Mouse (Mus musculus) adrenal gland, adult (tissue): ENCODE data around the gene Bend3.

Experiments
- DNase-seq, 2 experiments: peaks; one replicate each; pipeline ENCODE4 v3.0.0; 2022 to 2023; ENCODE audit warnings: low spot score in 1 of 2; ENCODE audit not compliant: inconsistent age in 2 of 2

Bend3 gene

DNA sequence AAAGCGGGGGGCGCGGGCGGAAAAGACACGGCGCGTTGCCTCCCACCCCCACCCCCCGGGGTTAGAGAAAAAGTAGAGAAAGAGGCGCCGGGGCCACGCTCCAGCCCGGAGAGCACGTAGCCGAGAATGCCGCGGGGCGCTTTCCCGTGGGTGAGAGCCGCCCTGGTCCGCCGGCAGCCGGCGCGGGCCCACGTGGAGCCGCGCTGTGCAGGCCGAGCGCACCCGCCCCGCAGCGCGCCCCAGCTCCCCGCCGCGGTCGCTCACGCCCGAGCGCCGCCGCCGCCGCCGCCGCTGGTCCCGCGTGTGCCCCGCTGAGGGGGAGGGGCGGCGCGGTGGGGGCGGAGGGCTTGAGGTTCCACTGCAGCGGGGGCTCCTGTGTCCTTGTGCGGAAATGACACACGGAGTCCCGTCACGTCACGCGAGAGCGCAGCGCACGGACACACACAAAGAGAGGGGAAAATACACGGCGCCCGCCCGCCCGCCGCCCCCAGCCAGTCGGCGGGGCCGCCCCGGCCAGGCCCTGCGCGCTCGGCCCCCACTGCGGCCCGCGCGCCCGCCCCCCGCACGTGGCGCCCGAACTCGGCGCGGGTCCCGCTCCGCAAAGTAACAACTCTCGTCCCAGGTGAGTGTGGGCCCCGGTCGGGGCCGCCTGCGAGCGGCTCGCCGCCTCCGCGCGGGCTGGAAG lies at the start of gene Bend3:
Gene Bend3, plus strand, starts transcription at position 81 of the 685 bp plus-strand sequence.
- DNase-seq = peak in 1 of 2 experiments; percentile 67

DNA sequence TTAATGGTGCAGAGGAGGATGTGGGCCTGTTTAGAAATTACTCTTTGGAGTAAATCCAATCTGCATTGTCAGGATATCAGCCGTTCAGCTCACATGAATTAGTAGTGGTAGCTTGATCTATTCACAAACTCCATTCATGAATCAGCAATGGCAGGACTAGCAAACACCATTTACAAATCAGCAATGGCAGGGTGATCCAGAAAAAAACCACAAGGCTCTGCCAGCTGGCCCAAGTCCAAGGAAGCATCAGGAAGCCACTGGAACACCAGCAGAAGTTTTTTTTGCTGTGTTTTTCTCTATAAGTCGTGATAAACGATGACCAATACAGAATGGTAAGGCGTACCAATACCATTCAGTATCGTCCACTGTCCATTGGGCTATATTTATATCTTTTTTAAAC lies 48.0 kb upstream of the Bend3 start:
- no peak for DNase-seq

DNA sequence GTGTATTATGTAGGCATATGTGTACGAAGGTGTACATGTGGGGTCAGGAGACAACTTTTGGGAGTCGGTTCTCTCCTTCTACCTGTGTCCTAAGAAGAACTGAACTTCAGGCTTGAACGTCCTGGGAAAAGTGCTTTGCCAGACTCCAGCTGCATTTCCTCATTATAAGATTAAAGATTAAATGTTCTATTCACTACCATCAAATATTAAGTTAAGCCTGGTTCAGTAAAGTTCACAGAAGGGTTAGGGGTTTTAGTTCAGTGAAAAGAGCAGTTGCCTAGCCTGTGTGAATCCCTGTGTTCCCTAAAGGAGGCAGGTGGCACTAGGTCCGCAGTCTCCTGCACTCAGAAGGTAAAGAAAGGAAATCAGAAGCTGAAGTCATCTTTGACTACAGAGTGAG lies 44.3 kb upstream of the Bend3 start:
- DNase-seq = no peak

DNA sequence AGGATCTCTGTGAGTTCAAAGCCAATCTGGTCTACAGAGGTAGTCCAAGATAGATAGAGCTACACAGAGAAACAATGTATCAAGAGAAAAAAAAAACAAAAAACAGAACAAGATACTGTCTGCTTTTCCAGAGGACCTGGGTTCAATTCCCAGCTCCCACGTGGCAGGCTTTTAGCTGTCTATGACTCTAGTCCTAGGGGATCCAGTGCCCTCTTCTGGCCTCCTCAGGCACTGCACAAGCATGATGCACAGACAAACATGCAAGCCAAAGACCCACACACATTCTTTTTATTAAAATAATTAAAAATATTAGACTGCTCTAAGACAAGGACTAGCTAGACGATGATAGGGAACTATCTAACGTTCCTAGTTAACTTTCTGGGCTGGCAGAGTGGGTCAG lies 42.9 kb upstream of the Bend3 start:
- no peak for DNase-seq

DNA sequence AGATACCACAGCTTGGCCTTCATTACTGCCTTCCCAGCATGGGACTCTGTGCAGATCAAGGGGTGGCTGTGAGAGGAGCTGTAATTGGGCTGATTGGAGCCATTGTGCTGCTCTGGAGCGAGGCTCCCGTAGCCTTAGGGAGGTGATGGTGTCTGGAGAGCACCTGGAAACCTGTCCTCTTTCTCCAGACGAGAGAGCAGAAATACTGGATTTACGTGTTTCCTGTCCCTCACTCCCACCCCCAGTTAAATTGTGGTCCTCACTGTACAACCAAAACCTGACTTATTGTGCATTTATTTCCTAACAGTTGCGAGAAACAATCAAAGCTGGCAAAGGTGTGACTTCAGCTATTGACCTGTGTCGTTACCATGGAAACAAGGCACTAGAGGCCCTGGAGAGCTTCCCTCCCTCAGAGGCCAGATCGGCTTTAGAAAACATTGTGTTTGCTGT lies 39.1 kb upstream of the Bend3 start:
- peak in 1 of 2 experiments; percentile 30 for DNase-seq

DNA sequence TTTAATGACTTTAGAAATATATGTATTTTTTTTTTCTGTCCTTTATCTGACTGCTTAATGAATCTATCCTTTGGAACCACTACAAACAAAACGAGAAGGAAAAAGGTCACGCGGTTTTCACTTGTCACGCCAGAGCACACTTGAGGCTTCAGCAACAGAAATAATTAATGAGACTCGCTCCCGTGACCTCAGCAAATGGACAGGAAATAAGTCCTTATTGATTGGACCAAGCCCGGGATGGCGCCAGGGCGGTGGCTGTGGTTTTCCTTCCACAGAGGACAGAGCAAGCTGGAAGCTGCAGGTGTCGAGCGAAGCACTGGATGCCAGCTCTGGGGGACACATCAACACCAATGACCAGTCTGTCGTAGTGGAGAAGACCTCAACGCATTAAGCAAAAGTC lies 38.6 kb upstream of the Bend3 start:
- peak; percentile 5 to 29 for DNase-seq

DNA sequence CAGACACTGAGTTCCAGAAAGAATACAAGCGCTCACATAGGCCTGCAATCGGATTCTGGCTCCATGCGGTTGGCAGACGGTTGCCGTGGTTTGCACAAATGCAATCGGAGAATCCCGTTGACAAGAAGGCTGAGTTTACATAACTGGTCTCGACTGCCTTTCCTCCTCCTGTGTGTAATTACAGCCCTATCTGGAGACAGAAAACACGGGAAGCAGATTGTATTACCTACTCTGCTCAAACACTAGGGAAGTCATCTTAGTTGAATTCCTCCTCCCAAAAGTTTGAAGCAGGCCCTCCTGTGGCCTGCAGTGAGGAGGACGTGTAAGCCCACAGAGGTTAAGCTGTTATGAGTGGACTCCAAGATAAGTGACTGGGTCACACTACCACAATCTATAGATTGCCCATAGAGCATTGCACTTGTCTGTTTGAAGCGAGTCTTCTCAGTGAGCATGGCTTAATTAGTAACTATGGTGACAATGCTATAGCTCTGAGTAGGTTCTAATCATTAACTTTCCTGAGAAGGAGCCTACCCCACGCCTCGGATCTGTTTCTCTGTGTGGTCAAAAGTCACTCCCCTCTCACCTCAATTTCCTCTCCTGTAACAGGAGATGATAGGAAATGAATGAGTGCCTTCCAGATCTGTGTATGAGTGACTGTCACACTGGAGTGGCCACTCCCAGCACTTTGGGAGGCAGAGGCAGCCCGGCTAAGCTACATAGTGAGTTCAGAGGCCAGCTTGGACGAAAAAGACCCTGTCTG lies 37.5 kb upstream of the Bend3 start:
- no peak for DNase-seq

DNA sequence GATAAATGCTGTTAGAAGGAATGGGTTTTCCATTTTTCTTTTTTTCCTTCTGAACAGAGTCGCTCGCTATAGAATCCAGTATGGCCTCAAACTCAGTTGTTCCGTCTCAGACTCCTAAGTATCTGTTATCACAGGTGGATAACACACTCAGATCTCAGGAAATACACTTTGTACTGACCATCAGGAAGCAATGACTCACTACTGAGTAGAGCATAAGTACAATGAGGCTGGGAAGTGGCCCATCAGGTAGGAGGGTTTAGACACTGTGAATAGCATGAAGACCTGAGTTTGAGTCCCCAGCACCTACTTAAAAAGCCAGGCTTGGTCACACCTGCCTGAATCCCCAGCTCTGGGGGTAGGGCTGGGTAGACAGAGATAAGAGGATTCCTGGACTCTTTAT lies 30.0 kb upstream of the Bend3 start:
- no peak for DNase-seq

DNA sequence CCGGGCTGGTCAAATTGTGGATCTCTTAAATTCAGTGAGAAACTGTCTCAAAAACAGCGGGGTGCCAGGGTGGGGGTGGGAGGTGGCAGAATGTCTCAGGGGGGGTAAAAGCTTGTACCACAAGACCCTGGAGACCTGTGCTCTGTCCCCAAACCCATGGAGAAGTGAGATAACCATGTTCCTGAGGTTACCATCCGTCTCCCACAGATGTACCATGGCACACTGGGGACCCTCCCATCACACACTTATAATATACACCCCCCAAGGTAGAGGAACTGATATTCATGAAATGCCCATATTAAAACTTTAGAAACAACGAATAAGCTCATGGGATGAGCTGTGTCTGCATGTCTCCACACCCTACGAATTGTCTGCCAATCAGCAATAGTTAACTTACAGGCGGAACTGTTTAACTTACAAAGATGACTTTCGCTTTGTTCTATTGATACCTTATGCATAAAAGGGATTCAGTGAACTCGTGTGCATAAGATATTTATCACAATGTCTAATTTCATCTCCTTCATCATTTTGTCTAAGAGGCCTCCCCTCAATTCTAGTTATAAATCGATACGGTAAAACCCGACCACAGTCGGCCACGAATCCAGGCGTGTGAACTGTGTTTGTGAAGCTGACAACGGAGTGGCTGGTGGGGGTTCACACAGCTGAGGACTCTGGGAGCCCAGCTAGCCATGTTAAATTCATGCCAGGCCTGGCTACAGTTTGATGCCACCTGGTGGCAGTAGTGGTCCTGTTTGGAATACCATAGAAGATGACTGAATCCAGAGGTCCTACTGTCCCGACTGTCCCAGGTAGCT lies 26.6 kb upstream of the Bend3 start:
- DNase-seq = peak; percentile 62 to 89

DNA sequence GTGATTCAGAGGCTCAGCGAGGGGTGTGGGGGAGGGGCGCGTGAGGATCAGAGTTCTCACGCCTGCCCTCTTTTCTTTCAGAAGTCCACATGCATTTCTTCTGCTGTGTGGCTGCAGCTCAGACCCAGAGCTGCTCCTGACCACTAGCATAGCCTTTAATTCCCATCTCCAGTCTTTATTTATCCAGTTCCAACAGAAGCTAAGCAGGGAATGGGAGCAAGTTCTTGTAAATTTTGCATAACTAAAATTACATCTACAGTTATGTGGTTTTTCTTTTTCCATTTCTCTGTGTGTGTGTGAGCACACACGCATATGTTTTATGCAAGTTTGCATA lies 26.0 kb upstream of the Bend3 start:
- no peak for DNase-seq

DNA sequence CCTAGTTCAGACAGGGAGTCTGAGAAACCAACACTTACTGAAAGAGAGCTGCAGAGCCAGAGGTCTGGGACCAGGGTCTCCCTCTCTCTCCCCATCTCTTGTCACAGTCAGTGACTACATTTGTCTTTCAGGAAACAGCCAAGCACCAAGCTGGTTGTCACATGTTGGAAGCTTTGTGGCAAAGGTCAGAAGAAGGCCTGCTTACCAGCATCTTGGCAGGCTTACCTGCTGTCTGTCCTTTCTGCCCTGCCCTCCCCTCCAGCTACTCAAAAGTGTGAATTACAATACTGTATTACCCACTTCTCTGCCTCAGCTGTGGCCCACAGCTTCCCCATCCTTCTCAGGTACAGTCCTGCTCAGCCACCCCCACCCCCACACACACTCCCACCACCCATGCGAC lies 24.4 kb upstream of the Bend3 start:
- DNase-seq = no peak

DNA sequence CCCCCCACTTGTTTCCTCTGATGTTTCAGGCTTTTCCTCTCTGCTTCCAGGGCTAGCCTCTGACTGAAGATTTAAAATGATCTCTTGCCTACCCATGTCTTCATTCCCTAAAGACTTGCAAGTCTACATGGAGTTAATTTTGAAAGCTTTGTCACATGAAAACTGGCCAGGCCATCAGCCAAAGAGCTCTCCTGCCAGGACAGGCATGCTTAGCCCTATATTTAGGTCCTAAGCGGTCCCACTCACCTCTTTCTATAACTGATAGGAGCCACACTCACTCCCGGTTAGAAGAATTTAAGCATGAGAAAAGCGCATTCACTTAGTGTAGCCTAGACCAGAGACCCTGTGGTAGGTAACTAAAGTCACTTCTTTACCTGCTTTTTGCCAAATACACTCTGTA lies 24.0 kb upstream of the Bend3 start:
- no peak for DNase-seq

DNA sequence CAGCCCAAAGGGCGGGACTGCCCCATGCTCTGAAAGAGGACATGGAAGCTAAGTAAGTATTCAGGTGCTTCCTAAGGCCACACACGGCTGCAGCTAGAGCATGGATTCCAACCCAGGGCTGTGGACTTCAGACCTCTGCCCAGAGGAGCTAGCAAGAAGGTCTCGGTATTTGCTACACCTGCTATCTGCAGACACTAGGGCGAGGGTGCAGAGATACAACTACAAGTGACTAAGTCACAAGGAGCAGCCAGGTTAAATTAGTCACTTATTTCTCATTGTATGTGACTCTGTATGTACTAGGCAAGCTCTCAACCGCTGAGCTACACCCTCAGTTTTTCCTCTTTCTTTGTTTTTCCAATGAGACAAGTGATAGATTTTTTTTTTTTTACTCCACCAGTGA lies 15.8 kb upstream of the Bend3 start:
- no peak for DNase-seq

DNA sequence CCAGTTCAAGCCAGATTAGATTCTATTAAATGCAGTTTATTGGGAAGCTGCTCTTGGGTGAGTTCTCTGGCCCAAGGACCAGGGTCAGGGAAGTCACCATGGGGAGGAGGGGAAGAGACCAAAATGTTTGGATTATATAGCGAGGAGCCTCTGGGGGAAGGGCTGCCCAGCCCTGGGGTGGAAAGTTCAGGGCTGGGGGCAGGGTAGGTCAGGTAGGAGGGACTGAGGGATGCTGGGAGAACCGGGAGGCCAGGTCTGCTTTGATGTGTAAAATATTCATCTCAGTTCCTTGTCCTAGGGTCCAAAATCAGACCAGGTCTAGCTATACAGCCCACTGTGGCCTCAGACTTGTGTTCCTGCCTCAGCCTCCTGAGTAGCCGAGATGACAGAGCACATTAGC lies 15.4 kb upstream of the Bend3 start:
- no peak for DNase-seq

DNA sequence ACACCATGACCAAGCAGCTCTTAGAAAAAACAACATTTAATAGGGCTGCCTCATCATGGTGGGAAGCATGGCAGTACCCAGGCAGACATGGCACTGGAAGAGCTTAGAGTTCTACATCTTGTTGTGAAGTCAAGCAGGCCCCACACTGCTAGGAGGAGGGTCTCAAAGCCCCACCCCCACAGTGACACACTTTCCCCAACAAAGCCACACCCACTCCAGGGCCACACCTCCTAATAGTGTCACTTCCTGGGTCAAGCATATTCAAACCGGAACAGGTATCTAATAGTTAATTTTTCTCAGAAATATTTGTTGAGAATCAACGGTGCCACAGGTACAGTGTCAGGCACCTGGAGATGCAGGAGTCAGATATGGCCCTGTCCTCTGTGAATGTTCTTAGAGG lies 12.4 kb upstream of the Bend3 start:
- DNase-seq = no peak

DNA sequence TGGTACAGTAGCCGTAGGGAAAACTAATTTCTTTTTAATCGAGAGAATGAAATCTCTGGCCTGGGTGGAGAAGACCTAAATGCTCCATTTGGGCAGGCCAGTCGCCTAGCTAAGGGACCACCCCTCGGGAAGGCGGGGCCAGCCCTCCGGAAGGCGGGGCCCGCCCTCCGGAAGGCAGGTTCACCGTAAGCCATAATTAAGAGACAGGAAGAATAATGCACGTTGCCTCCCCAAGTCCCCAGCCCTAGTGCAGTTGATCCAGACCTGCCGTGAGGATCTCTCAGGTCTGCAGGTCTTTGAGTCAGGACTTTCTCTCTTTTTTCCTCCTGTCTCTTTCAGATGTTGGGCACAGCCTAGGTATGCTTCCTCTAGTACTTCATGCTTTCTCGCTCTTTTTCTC lies 11.0 kb upstream of the Bend3 start:
- no peak for DNase-seq

DNA sequence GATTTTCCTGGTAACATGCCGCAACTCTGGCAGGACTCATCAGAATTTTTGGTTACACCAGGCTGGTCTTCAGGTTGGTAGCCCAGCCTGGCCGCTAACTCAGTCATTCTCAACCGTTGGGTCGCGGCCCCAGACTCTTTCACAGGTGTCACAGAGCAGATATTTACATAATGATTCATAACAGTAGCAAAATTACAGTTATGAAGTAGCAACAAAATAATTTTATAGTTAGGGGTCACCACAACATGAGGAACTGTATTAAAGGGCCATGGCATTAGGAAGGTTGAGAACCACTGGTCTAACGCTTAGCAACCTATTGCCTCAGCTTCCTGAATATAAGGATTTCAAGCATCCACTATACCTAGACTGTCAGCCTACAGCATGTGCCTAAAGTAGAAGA lies 10.3 kb upstream of the Bend3 start:
- no peak for DNase-seq

DNA sequence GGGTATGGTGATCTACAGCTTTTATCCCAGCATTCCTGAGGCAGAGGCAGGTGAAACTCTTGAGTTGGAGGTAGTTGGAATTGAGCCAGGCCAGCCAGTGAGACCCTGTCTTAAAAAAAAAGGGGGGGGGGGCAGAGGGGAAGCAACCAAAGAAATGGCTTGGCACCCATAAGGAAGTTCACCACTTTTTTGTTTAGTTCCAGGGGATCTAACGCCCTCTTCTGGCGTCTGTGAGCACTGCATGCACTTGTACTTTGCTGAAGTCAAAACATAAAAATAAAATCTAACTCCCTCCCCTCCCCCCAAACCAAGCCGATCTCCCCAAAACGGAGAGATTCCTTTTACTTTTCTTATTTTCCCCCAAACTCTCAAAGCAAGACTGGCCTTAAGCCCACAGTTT lies 3.3 kb upstream of the Bend3 start:
- DNase-seq = peak in 1 of 2 experiments; percentile 59

DNA sequence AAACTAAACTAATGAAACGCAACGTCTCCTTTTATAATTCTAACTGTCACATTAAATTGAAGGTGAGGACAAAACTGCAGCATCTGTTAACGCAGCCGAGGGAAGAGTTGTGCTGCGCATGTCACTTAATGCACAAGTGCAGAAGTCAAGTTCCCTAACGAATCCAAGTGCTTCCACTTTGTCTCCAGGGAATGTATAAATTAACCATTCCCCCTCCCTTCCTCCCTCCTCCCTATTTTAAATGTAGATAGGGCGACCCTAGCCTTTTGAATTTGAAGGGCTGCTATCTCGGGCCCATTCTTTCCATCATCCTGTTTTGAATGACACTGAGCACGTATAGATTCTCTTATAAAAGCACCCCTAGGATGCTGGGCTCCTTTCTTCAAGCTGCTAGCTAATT lies 1.2 kb upstream of the Bend3 start:
- DNase-seq = no peak

DNA sequence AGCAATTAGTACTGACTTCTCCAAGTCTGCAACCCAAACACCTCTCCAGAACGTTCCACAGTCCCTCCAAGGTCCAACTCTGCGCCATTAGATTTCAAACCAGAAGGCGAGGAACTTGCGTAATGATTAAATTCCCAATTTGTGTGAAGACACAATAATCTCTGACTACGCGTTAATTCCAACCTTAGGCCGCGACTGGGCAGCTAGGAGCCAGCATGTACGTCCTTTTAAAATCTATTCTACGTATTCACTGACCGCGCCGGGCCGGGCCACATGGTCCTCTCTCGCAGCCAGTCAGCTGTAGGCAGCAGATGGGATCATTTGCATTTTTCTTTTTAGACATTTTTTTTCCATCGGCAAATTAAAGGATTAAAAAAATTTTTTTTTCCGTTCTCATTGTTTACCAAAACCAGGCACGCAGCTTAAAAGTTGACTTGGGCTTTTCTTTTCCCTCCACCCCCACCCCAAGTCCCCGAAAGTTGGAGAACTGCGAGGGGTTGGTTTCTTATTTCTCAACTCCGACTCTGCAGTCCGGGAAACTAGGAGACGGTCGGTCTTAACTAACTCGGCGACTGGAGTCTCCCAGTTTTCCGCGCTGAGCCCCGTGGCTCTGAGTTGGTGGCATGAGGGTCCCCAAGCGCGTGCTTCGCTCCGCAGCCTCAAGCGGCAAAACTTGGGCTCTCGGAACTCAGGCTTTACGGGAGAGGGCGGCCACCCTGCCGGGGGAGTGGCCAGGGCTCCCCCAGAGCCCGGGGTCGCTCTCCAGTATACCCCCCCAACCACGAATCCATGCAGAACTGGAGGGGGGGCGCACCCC lies 558 bp upstream of the Bend3 start:
- DNase-seq = peak; percentile 75 to 87
